Mouse (Mus musculus) right cerebral cortex, postnatal 36 days (tissue): Measurements from ENCODE around the gene Zfyve27.

Experiments
- DNase-seq, 2 experiments: peaks; one replicate each; pipeline ENCODE4 v3.0.0; 2022; ENCODE audit warnings: low spot score in 2 of 2, mixed read lengths in 1 of 2

Zfyve27 gene

GRCm38 (mm10) chr19:42177461-42177860, 13.7 kb downstream of the Zfyve27 start:
- DNase-seq, result no peak

DNA sequence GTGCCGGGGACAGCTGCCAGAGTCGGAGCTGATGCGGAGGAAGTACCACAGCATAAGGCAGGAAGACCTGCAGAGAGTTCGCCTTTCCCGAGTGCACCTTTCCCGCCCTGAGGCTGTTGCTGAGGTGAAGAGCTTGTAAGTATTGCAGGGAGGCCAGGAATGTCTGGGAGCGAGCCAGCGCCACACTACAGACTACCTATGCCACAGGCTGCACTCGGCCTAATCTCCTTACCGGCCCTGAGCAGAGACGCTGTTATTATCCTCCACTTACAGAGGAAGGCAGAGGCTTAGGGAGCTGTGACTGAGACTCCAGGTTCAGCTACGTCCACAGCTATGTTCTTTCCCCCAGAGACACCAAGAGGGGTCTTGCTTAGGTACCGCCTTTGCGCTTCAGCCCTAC, 15.6 kb downstream of the Zfyve27 start:
- no peak for DNase-seq

- DNase-seq, result no peak
These were observed 18.9 kb downstream of the Zfyve27 start for GRCm38 (mm10) chr19:42182673-42183072.

- DNase-seq, result no peak
These were observed 26.0 kb downstream of the Zfyve27 start for GRCm38 (mm10) chr19:42189735-42190134.

DNA sequence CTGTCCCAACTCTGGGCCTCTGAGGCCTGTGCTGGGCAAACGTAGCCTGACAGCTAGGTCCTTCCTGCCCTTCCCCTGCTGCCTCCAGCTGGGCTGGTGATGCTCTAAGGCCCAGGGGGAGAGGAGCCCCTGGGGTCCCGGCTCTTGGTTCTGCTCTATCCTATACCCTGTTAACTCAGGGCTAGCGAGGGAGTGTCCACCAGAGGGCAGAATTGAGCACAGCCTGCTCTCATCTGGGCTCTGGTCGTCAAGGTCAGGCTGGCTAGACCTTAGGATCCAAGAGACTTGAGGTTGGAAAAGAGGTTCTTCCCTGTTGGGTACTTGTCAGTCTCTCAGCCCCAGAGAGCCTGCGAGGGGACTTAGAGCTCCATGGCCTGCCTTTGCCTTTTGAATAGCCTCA, 26.7 kb downstream of the Zfyve27 start:
- DNase-seq, result no peak

- DNase-seq, result no peak
These were observed 29.6 kb downstream of the Zfyve27 start for GRCm38 (mm10) chr19:42193311-42193710.

DNA sequence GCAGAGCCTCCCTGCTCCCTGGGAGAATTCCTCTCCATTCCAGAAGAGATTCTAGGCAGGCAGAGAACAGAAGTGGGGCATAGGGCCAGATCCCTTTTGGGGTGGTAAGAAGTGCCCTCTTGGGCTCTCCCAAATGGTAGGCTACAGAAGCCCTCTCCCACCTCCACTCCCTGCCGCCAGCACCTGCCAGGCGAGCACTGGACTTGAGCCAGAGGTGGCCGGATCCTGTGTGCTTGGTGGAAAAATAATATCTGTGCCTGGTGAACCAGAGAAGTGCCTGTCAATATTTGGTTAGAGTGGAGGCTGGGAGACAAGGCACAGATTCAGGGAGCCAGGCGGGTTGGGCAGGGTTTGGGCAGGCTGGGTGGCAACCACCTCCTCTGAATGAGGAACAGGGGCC, 32.6 kb downstream of the Zfyve27 start:
- no peak for DNase-seq

DNA sequence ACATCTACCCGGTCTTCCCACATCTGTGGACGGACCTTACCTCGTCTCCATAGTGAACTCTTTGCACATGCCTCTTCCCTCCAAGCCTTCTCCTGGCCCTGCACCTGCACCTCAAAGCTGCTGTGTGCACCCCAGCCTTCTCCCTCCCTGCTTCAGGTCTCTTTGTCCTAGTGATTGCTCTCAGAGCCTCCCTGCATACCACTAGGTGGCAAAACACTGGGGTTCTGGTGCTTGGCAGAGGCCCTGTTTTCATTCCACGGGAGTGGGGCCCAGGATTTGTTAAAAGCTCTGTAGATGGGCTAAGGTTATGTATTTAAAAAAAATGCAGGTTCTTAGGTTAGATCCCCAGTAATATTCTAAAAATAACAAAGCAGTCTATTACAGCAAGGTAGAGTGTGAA, 33.3 kb downstream of the Zfyve27 start:
- DNase-seq, result no peak

GRCm38 (mm10) chr19:42198026-42198425, 34.3 kb downstream of the Zfyve27 start:
- no peak for DNase-seq

- no peak for DNase-seq
These were observed 38.1 kb downstream of the Zfyve27 start, which contains the start of gene Sfrp5 for GRCm38 (mm10) chr19:42201696-42202381. TSS of gene Sfrp5 (minus strand) at chr19:42202252.

- DNase-seq, result no peak
These were observed 38.7 kb downstream of the Zfyve27 start for GRCm38 (mm10) chr19:42202467-42202866.

GRCm38 (mm10) chr19:42204306-42204705, 40.6 kb downstream of the Zfyve27 start:
- DNase-seq, result no peak

DNA sequence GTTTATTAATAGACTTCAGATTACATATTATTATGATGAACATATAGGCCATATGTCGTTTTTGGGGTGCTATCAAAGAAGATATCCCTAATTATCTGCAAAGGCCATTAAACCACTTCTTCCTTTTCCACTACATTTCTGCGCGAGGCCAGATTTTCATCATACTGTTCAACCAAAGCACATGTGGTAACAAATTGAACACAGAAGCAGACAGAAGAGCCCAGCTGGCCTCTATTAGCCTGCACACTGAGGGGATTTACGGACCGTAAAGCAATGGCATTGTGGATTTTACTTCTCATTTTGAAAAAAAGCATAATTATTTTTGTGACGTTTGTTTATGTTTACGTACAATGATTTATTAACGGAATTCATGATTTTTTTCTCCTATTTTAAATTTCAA, 41.5 kb downstream of the Zfyve27 start:
- no peak for DNase-seq

DNA sequence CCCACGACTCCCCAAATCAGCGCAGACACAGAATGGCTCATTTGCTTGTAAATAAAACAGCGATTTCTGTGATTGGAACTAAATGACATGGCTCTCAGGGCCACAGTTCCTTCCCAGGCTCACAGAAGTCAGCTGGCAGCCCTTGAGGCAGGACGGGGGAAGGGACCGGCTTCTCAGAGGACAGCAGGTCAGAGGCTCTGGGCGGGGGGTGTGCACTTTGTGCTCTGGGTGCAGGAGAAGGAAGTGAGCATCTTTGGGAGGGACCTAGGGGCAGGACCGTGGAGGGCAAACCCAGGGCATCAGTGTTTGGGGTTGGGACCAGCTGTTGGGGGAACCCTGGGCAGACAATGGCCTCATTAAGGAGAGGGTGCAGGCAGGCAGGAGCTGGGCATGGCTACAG, 45.7 kb downstream of the Zfyve27 start:
- no peak for DNase-seq

DNA sequence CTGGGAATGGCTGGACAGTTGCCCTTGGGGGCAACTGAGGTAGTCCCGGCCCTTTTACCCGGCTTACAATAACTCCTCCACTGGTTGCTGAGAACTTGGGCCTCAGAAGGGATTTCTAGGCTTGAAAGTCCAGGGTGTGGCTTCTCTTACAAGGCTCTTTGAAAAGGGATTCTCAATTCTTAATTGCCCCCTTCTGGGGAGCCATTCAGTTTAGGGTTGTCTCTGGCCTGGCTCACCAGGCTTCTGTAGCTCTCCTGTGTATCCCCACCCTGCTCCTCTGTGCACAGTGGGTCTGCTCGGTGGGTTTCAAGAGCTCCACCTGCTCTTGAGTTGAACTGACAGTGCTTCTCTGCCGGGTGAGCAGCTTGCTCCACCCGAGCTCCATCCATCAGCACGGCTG, 46.2 kb downstream of the Zfyve27 start:
- no peak for DNase-seq

DNA sequence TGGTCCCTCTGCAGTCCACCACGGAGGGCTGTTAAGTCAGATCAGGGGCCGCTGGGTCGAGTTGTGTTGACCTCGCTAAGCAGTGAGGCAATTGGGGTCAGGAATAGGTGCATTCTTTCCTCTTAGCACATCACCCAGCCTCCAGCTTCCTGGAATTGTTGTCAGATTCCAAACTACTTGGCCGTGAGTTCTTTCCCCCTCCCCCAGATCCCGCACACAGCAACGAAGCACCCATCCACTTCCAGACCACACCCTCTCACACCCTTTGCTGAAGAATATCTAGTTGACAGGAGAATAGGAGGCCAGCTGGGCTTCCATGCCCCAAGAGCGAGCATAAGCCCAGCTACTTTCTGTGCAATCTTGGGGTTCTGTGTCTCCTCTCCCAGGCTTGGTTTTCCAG, 48.2 kb downstream of the Zfyve27 start:
- DNase-seq, result no peak

- no peak for DNase-seq
These were observed 50.9 kb downstream of the Zfyve27 start for GRCm38 (mm10) chr19:42214601-42215000.

- no peak for DNase-seq
These were observed 53.1 kb downstream of the Zfyve27 start for GRCm38 (mm10) chr19:42216699-42217373.

DNA sequence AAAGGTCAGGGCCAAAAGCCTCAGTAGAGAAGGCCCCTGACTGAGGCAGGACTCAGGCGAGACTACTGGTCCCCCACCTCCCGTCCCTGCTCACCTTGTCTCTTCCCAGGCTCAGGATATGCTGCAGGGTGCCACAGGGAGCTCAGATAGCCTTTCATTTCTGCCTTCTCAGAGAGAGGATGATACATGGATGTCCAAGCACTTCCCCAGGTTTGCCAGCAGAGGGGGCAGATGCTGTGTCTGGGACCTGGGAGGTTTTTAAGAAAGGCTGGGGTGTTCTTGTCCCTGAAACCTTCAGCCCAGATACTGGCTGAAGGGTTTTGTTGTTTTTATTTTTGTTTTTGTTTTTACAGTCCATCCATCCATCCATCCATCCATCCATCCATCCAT, 53.6 kb downstream of the Zfyve27 start:
- DNase-seq, result no peak

DNA sequence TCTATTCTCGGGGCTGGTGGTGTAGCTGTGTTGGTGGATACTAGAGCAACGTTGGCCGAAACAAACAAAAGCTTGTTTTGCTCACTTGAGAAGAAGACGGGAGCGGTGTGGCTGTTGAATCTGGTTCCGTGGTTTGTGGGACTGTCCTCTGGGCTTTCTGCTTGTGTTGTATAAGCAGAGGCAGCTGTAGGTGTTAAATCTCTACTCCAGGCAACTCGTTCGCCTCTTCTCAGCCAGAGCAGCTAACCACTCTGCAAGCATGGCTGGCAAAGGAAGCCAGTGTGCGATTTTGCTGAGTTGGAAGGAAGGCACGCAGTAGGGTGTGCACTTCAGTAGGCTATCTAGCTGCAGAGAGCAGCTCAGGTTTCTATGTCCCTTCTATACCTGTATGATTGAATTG, 62.7 kb downstream of the Zfyve27 start:
- DNase-seq, result peak; percentile 8 to 51

DNA sequence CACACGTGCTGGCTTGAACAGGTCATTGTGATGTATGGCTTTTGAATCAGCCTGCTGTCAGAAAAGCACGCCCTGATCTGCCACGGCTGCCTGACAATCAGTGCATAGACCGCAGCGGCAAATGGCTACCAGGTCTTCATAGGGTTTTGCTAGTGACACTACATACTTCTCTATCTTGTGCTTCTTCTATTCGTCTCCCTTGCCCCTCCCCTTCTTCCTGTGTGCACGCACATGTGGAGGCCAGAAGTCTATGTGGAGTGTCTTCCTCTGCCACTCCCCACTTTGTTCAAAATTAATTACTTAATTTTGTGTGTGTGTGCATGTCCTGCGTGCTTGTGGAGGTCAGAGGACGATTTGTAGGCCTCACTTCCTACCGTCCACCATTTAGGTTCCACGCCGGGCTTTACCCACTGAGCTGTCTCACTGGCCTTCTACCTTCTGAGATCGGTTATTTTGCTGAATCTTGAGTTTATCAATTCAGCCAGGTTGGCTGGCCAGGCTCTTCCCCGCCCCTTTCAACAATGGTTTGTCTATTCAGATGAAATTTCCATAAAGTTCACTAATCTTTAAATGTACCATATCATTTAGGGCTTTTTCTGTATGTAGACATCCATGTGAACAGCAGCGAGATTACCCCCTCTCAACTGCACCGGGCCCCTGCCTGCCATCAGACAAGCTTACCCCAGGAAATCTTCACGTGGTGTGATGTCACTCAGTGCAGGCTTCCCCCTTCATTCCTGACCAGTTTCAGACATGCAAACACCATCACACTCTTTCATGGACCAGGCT, 65.9 kb downstream of the Zfyve27 start:
- no peak for DNase-seq

DNA sequence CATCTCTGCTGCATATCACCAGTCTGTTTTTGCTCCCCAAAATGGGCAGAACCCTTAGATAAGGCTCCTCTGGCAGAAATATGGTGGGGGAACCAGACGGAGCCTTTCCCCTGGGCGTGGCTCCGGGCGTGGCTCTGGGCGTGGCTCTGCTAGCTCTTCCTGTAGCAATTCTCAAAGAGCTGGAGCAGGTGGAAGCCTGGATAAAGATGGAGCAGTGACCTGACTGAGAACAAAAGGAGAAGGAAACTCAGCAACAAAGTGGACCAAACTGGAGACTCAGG, 66.5 kb downstream of the Zfyve27 start:
- DNase-seq, result no peak

DNA sequence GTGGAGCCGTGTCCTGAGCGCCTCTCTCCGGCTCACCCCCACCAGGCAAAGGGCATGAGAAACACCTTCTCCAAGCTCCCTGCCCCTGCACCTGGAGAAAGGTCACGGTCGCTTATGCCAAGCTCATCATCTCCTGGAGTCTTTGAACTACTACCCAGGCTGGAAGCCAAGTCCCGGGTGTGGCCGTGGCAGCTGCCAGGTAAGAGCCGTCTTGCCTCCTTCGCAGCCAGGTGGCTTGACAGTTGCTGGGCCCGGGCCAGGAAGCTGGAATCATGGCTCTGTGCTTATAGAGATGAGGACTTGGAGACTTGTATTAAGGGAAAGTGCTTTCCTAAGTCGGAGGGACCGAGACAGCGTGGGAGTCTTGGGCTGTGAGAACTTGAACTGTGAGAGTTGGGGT, 67.2 kb downstream of the Zfyve27 start:
- no peak for DNase-seq
